Mouse (Mus musculus) gastrocnemius, postnatal 4 days (tissue): ENCODE results near the gene Ccdc6. TPM values are rescaled to one million over a fixed set of nuclear protein-coding genes. Genes with fewer than 3 reads are reported as not detected.

Experiments
- DNase-seq, 2 experiments: peaks; one replicate each; pipeline ENCODE4 v3.0.0; 2021 to 2022; ENCODE audit warnings: low spot score in 2 of 2, mixed read lengths in 2 of 2
- total RNA-seq, 2 experiments: library from RNA; stranded (reverse); gene quantifications; 2 replicates each; pipeline ENCODE4 v1.2.3; 2021

Gene Ccdc6
- total RNA-seq, 2 experiments from 2014 or later, result 65.3 to 73.4 TPM

GRCm38 (mm10) chr10:70091876-70092462, 5.0 kb upstream of the Ccdc6 start:
- DNase-seq, result no peak

- DNase-seq, result no peak
Measured at GRCm38 (mm10) chr10:70093782-70094181, 3.1 kb upstream of the Ccdc6 start.

- DNase-seq, result peak; percentile 32 to 55
Measured at GRCm38 (mm10) chr10:70095031-70095470, 1.9 kb upstream of the Ccdc6 start.

- DNase-seq, result no peak
Measured at GRCm38 (mm10) chr10:70095506-70096270, 1.2 kb upstream of the Ccdc6 start.

- DNase-seq, result peak in 1 of 2 experiments; percentile 58
Measured at GRCm38 (mm10) chr10:70097291-70097901, 475 bp downstream of the Ccdc6 start.

- peak; percentile 52 to 74 for DNase-seq
Measured at GRCm38 (mm10) chr10:70097911-70098569, 1.1 kb downstream of the Ccdc6 start.

- DNase-seq, result no peak
Measured at GRCm38 (mm10) chr10:70098626-70099025, 1.7 kb downstream of the Ccdc6 start.

- DNase-seq, result no peak
Measured at GRCm38 (mm10) chr10:70099052-70099451, 2.1 kb downstream of the Ccdc6 start.

GRCm38 (mm10) chr10:70102086-70102485, 5.2 kb downstream of the Ccdc6 start:
- no peak for DNase-seq

- DNase-seq, result peak in 1 of 2 experiments; percentile 8
Measured at GRCm38 (mm10) chr10:70108016-70108415, 11.1 kb downstream of the Ccdc6 start.

GRCm38 (mm10) chr10:70109974-70110373, 13.1 kb downstream of the Ccdc6 start:
- no peak for DNase-seq

- no peak for DNase-seq
Measured at GRCm38 (mm10) chr10:70110815-70111214, 13.9 kb downstream of the Ccdc6 start.

- DNase-seq, result no peak
Measured at GRCm38 (mm10) chr10:70111643-70112042, 14.7 kb downstream of the Ccdc6 start.

GRCm38 (mm10) chr10:70114048-70114635, 17.2 kb downstream of the Ccdc6 start:
- no peak for DNase-seq

GRCm38 (mm10) chr10:70116454-70116853, 19.5 kb downstream of the Ccdc6 start:
- DNase-seq, result no peak

- DNase-seq, result no peak
Measured at GRCm38 (mm10) chr10:70119451-70119850, 22.5 kb downstream of the Ccdc6 start.

GRCm38 (mm10) chr10:70119851-70120370, 23.0 kb downstream of the Ccdc6 start:
- no peak for DNase-seq

GRCm38 (mm10) chr10:70120671-70121405, 23.9 kb downstream of the Ccdc6 start:
- no peak for DNase-seq

GRCm38 (mm10) chr10:70121406-70121695, 24.4 kb downstream of the Ccdc6 start:
- no peak for DNase-seq

- no peak for DNase-seq
Measured at GRCm38 (mm10) chr10:70123454-70123853, 26.5 kb downstream of the Ccdc6 start.

- DNase-seq, result no peak
Measured at GRCm38 (mm10) chr10:70125491-70125890, 28.6 kb downstream of the Ccdc6 start.
